Mouse (Mus musculus) frontal cortex, postnatal 14 days (tissue): ENCODE measurements around the gene Slc6a1.
"Not testable (repeated sequence)": the region's sequence is repeated elsewhere in the genome, so short reads cannot be mapped to it uniquely, and the experiment has no call there.

ENCODE experiments used
- DNase-seq, 2 experiments: peaks; one replicate each; pipeline ENCODE4 v3.0.0; 2022; ENCODE audit warnings: low spot score in 2 of 2

Gene Slc6a1

DNA sequence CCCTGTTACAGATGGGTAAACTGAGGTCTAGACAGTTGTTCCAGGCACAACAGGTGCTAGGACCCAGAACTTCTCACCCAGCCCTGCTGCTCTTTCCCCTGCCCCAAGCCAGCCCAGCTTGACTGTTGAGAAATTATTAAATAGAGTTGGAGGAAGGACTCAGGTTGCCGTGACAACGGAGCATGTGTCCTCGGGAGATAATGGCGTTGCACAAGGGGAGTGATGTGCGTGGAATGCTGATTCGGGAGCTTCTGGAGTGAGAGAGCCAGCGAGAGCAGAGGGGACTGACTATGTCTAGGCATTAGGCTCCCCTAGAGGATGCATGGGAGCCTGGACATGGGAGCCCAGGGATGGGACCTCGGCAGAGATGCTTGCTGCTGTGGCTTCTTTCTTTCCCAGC is 7.7 kb downstream of the Slc6a1 start:
- peak; percentile 58 to 73 for DNase-seq

- no peak for DNase-seq
These were observed 8.5 kb downstream of the Slc6a1 start for GRCm38 (mm10) chr6:114290929-114291328.

- DNase-seq: no peak
These were observed 9.0 kb downstream of the Slc6a1 start for GRCm38 (mm10) chr6:114291396-114291795.

GRCm38 (mm10) chr6:114293511-114293910 is 11.1 kb downstream of the Slc6a1 start:
- DNase-seq: no peak

DNA sequence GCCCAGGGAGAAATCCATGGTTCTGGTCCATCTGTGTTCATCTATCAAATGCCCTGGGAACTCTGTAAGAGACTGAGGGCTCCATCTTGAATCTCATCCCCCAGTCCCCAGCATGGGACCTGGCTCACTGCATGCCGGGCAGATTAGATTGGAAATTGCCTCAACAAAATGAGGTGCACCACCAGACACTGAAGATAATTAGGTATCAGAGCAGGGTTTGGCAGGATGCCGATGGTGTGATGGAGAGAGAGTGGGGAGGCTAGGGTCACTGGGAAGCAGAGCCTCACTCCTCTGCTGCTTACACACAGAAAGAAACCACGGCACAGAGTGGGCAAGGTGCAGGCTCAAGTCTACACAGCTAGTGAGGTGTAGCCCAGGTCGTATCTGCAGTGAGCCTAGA is 12.7 kb downstream of the Slc6a1 start:
- no peak for DNase-seq

DNA sequence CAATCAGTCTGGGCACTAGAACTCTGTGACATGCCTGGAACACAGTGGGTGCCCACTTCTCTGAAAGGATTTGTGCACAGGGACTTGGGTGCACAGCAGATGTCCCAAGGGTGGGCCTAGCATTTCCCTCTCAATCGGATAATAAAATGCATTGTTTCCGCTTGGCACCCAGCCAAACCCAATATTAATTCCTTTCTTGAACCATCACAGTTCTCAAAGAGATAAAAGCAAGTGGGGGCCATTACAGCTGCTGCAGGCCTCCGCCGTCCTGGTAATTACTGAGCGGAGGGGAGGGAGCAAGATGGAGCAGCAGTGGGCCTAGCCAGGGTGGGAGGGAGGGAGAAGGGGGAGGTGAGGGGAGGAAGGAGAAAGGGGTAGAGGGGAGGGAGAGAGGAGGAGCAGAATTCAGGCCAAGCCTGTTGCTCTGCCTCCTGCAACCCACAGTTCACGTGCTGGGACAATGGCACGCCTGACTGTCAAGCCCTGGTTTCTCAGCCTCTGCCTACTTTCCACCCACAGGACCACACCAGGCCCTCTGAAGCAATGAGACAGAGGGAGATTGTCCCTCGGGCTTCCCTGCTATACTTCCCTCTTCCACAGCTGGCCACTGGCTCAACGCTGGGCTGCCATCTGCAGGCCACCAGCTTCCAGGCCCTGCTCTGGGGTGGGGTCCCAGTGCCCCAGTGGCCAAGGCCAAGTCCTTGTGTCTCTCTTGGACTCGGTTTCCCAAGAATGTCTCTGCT is 15.0 kb downstream of the Slc6a1 start:
- peak in 1 of 2 experiments; percentile 52 for DNase-seq

DNA sequence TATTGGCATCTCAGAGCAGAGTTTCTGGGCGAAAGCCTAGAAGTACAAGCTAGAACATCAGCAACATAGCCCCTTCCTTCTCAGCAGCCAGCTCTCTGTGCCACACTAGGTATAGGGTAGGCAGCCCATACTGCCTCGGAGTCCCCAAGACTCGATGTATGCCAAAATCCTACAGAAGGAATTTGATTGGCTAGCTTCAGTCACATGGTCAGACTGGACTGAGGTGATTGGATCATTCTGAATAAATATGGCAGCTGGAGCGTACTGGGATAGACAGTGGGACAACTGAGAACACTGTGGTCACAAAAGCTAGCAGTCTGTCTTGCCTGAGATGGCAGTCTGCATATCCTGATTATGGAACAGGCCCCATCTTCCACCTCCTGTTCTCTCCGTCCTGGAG is 17.3 kb downstream of the Slc6a1 start:
- no peak for DNase-seq

- no peak for DNase-seq
These were observed 18.3 kb downstream of the Slc6a1 start for GRCm38 (mm10) chr6:114300737-114301136.

- no peak for DNase-seq
These were observed 22.2 kb downstream of the Slc6a1 start for GRCm38 (mm10) chr6:114304668-114305067.

DNA sequence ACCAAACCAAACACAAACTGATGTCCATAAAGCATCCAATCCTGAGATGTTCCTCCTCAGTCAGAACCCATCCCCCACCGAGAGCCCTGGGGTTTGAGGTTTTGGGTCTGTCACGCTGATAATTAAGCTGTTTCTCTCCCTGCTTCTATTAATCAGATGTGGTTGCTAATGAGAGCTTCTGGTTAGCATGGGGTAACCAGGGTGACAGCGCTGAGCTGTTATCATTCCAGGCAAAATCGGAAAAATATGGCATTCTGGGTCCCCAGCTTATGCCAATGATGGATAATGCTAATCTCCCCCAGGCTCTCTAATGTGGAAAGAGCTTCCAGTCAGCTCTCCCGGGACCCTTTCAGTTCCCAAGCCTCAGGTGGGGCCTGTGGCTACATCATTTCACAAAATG is 38.1 kb downstream of the Slc6a1 start:
- no peak for DNase-seq

DNA sequence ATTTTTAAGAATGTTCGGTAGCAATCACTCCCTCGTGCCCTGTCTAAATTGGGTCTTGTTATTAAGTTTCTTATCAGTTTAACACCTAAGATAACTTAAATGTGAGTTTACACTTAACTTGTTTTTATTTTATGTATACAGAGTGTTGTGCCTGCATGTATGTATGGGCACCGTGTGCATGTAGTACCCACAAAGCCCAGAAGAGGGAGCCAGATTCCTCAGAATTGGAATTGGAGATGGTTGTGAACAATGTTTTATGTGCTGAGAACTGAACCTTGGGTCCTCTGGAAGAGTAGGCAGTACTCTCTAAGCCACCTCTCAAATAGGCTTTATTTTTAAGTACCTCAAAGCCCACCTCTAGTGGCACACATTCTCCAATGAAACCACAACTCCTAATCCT is 38.7 kb downstream of the Slc6a1 start:
- DNase-seq: no peak

GRCm38 (mm10) chr6:114322914-114323313 is 40.5 kb downstream of the Slc6a1 start:
- DNase-seq: no peak

GRCm38 (mm10) chr6:114324808-114325207 is 42.4 kb downstream of the Slc6a1 start:
- DNase-seq: no peak

GRCm38 (mm10) chr6:114329597-114330470 is 47.4 kb downstream of the Slc6a1 start:
- DNase-seq: no peak

DNA sequence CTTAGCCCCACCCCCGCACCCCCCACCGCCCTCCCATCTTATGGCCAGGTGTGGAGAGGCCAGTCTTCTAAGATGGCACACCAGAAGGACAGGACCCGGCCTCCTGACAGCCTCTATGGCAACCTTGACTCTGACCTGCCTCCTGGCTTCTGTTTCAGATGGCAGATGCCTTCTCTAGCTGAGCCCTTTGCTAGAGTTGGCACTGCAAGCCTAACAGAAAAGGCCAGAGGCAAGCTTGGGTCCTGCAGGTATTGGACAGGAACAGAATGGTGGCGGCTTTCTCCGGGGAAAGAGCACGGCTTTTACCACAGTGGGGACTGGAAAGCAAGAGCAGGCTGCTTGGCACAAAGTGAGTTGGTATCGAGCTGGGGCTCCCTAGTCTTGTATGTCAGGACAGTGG is 49.5 kb downstream of the Slc6a1 start:
- no peak for DNase-seq

DNA sequence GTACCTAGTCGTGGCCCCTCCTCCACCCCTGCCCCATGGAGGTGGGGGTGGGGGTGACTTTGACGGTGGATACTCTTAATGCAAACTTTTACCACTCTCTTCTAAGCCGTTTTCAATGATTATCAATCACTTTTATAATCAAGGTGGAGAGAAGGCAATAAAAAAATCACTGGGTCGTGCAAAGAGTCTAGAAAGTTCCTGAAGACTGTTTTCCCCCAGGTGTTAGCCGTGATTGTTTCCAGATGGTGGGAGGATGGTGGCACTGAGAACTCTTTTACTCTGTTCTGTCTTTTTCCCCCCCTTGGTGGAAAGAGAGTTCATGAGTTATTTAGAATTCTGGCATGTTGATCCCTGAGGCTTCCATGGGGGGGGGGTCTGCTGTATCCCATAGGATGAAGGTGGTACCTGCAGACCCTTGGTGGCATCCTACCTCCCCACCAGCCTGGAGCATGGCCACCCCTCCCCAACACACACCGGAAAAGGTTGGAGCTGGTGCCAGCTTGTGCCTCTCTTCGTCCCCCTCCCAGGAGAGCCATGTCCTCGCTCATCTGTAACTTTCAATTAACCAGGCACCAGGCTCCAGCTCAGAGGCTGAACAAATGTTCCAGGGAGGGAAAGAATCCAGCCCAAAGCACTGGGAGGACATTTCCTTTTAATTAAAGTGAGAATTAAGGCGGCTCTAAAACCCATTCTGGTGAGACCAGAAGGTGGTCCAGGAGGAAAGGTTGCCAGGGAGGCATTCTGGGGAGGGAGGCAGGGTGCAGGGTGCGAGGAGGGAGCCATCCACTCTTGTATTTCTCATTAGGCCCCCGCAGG is 53.9 kb downstream of the Slc6a1 start:
- DNase-seq: no peak

DNA sequence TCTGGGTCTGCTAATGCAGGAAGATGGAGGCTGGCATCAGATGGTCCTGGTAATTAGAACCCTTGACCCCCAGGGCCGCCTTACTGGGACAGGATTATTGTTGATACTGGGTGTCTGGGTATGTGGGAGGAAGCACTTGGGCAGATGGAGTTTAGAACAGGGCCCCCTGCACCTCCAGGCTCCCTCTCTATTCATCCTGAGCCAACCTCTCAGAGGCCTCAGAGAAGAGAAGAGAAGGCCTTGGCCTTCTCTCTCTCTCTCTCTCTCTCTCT is 54.4 kb downstream of the Slc6a1 start:
- DNase-seq: no peak

- not testable (repeated sequence) for DNase-seq
These were observed 58.9 kb downstream of the Slc6a1 start for GRCm38 (mm10) chr6:114341381-114341780.

- peak in 1 of 2 experiments; percentile 62 for DNase-seq
These were observed 61.3 kb downstream of the Slc6a1 start for GRCm38 (mm10) chr6:114343740-114344139.

DNA sequence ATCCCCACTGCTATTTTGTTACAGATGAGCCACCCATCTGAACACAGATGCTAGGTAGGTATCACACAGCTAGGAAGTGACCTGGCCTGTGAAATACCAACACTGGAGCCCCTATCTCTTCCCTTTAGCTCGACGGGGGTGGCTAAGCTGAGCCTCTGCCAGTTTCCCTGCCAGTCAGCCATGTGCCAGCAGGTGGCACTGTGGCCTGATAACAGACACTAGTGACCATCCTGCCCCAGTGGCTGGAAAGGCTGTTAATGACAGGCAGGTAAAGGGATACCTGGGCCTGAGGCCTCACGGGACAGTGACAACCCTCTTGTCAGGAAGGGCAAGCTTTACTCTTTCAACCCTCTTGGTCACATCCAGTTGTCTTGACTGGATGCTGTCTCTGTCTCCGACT is 62.7 kb downstream of the Slc6a1 start:
- DNase-seq: peak in 1 of 2 experiments; percentile 62

GRCm38 (mm10) chr6:114347831-114348754 is 65.7 kb downstream of the Slc6a1 start:
- DNase-seq: peak; percentile 51 to 60
